Mouse (Mus musculus): ENCODE data around the gene Zfp362. TPM values are rescaled to one million over a fixed set of nuclear protein-coding genes. Genes with fewer than 3 reads are reported as not detected.

Zfp362 gene
- polyA plus RNA-seq, 1 experiment from 2014 or later: 44.3 TPM

Other genes starting within 250 kb of the Zfp362 start
- 5.7 and 5.9 TPM in 2 replicates for gene Zscan20, start 195.9 kb downstream of the Zfp362 start, polyA plus RNA-seq (2016; fragmentation: Nextera tagmentation; extraction: Ambion mirVana)
- gene Tlr12, start 187.4 kb downstream of the Zfp362 start, polyA plus RNA-seq (2016; fragmentation: Nextera tagmentation; extraction: Ambion mirVana): 0.93 and 1.5 TPM in 2 replicates
- 126 and 138 TPM in 2 replicates for gene Phc2, start 151.3 kb downstream of the Zfp362 start, polyA plus RNA-seq (2016; fragmentation: Nextera tagmentation; extraction: Ambion mirVana)
- gene A3galt2, start 50.7 kb downstream of the Zfp362 start, polyA plus RNA-seq (2016; fragmentation: Nextera tagmentation; extraction: Ambion mirVana): 0.50 and 0.79 TPM in 2 replicates
- 21.5 and 24.9 TPM in 2 replicates for gene Trim62, start 77.5 kb upstream of the Zfp362 start, polyA plus RNA-seq (2016; fragmentation: Nextera tagmentation; extraction: Ambion mirVana)
- gene Azin2, start 156.4 kb upstream of the Zfp362 start, polyA plus RNA-seq (2016; fragmentation: Nextera tagmentation; extraction: Ambion mirVana): 17.7 and 21.4 TPM in 2 replicates
- gene Ak2, start 185.9 kb upstream of the Zfp362 start, polyA plus RNA-seq (2016; fragmentation: Nextera tagmentation; extraction: Ambion mirVana): 122 and 128 TPM in 2 replicates